Mouse (Mus musculus) liver, postnatal 0 days (tissue): Measurements from ENCODE around the gene Fam173a.

Experiments used
- CTCF ChIP-seq: sonication (generic); IDR thresholded peaks from 2 replicates; pipeline ENCODE4 v1.5.1; 2016; ENCODE audit warnings: antibody characterized with exemption, low read depth
- EP300 ChIP-seq: IDR thresholded peaks from 2 replicates; pipeline ENCODE4 v1.6.1; 2016; ENCODE audit warnings: antibody characterized with exemption, low read depth, mild to moderate bottlenecking

GRCm38 (mm10) chr17:25751446-25751845 is 41.3 kb downstream of the Fam173a start:
- TF ChIP-seq CTCF, result no peak
- TF ChIP-seq EP300, result no peak
